Mouse (Mus musculus) frontal cortex, adult (tissue): ENCODE measurements around the gene Ncbp3.

Experiments used
- ATAC-seq: cut with Nextera tagmentation; 2 replicates; pipeline ENCODE4 v1.9.2; 2017; ENCODE audit warnings: mild to moderate bottlenecking, moderate library complexity, mixed read lengths; ENCODE audit not compliant: low TSS enrichment

The Ncbp3 gene

GRCm38 (mm10) chr11:73047542-73047996, at the start of gene Ncbp3:
Gene Ncbp3 (plus strand): TSS chr11:73047783.
- peak; percentile 93 for ATAC-seq

- ATAC-seq: no peak
Observed at GRCm38 (mm10) chr11:72998771-72999170, 48.8 kb upstream of the Ncbp3 start, which contains the start of gene P2rx1. Gene P2rx1 (plus strand): TSS chr11:72999103.

GRCm38 (mm10) chr11:73001029-73001428, 46.6 kb upstream of the Ncbp3 start:
- peak; percentile 89 for ATAC-seq

GRCm38 (mm10) chr11:73006377-73006776, 41.2 kb upstream of the Ncbp3 start:
- peak; percentile 45; the same call in 1 of the 2 replicates for ATAC-seq

- ATAC-seq: no peak
Observed at GRCm38 (mm10) chr11:73007113-73007512, 40.5 kb upstream of the Ncbp3 start.

- ATAC-seq: peak; percentile 64
Observed at GRCm38 (mm10) chr11:73007698-73008481, 39.7 kb upstream of the Ncbp3 start.

- no peak for ATAC-seq
Observed at GRCm38 (mm10) chr11:73008826-73009225, 38.8 kb upstream of the Ncbp3 start.

GRCm38 (mm10) chr11:73009531-73010274, 37.9 kb upstream of the Ncbp3 start:
- ATAC-seq: peak; percentile 68

GRCm38 (mm10) chr11:73013981-73014380, 33.6 kb upstream of the Ncbp3 start:
- ATAC-seq: no peak

- peak; percentile 27 for ATAC-seq
Observed at GRCm38 (mm10) chr11:73014831-73015344, 32.7 kb upstream of the Ncbp3 start.

- no peak for ATAC-seq
Observed at GRCm38 (mm10) chr11:73015391-73016102, 32.0 kb upstream of the Ncbp3 start.

- ATAC-seq: no peak
Observed at GRCm38 (mm10) chr11:73016103-73016420, 31.5 kb upstream of the Ncbp3 start.

GRCm38 (mm10) chr11:73018471-73019146, 29.0 kb upstream of the Ncbp3 start, which contains the start of gene Camkk1:
Gene Camkk1 (plus strand): TSS chr11:73019008.
- peak; percentile 60 for ATAC-seq

GRCm38 (mm10) chr11:73019147-73019795, 28.3 kb upstream of the Ncbp3 start:
- ATAC-seq: peak; percentile 13

- ATAC-seq: no peak
Observed at GRCm38 (mm10) chr11:73020953-73021800, 26.4 kb upstream of the Ncbp3 start.

- peak; percentile 53 for ATAC-seq
Observed at GRCm38 (mm10) chr11:73023099-73023498, 24.5 kb upstream of the Ncbp3 start.

GRCm38 (mm10) chr11:73023827-73024226, 23.8 kb upstream of the Ncbp3 start:
- ATAC-seq: no peak

GRCm38 (mm10) chr11:73024236-73024904, 23.2 kb upstream of the Ncbp3 start:
- ATAC-seq: no peak

GRCm38 (mm10) chr11:73026961-73027360, 20.6 kb upstream of the Ncbp3 start:
- ATAC-seq: no peak
